Mouse (Mus musculus) megakaryocyte-erythroid progenitor cell, adult 5-6 weeks (primary cell): ENCODE measurements around the gene Pick1. TPM values are rescaled to one million over a fixed set of nuclear protein-coding genes. Genes with fewer than 3 reads are reported as not detected.
"Not testable (repeated sequence)": the region's sequence is repeated elsewhere in the genome, so short reads cannot be mapped to it uniquely, and the experiment has no call there.

Experiments used
- ATAC-seq: replicated peaks from 2 replicates; pipeline ENCODE4 v1.8.0; 2016; ENCODE audit warnings: mild to moderate bottlenecking, inconsistent platforms; ENCODE audit not compliant: severe bottlenecking, poor library complexity, low FRiP score, low TSS enrichment
- total RNA-seq, 2 experiments: library from RNA; stranded (forward) in 1 of 2; stranded (reverse) in 1 of 2; fragments of 200-1000, 215-1000 nt in 1 of 2; fragments of >200 nt in 1 of 2; fragmentation: Nextera tagmentation in 1 of 2; gene quantifications; 2 replicates each; pipeline ENCODE4 v1.2.3; 2014 to 2017

Gene Pick1
- total RNA-seq, 2 experiments from 2014 or later = 8.9 to 15.8 TPM

DNA sequence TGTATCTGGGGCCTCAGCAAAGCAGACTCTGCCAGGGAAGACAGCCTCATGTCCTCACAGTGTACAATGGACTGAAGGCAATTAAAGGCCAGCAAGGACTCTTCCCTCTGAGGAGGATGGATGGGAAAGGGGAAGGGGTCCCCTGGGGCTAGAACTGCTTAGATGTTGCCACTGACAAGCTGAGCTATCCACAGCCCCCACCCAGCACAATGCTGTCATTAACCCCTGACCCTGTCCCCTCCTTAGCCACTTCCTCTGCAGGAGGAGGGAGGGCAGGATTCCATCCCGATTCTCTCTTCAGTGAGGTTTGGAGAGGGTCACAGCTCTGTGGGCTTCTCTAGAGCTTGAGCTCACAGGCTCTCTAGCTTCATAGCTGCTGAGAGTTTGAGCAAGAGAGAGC, 9.4 kb upstream of the Pick1 start:
- no peak for ATAC-seq

DNA sequence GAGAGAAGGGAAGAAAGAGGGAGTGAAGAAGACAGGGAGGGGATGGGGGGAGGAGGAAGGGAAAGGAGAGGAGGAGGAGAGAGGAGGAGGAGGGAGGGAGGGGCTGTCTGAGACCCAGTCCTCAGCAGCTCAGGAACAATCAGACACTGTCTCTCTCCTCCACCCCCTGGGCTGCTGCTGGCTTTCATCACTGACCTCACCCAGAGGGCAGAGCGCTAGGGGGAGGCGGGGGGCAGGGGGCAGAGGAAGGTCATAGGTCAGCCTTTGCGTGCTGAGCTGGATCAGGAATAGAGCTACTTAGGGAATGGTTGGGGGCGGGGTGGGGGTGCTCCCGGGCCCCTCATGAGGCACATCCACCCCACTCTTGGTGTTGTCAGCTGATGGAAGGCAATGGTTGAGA, 5.3 kb upstream of the Pick1 start:
- ATAC-seq = no peak

DNA sequence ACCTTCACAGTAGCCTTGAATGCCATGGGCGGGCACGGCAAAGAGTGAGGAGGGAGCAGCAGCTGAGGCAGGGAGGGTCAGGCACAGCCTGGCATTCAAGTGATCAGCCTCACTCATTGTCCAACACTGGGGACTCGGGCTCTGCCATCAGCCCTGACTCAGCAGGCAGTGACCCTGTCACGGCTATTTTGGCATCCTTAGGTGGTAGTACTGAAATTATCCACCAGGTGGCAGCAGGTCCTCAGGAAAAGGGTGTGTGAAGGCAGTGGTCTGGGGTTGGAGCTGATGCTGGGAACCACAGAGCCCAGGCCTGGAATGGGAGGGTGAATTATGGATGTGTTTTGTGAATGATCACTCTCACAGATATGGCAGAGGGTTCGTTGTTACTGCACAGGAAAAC, 4.3 kb upstream of the Pick1 start:
- peak; percentile 83 for ATAC-seq

DNA sequence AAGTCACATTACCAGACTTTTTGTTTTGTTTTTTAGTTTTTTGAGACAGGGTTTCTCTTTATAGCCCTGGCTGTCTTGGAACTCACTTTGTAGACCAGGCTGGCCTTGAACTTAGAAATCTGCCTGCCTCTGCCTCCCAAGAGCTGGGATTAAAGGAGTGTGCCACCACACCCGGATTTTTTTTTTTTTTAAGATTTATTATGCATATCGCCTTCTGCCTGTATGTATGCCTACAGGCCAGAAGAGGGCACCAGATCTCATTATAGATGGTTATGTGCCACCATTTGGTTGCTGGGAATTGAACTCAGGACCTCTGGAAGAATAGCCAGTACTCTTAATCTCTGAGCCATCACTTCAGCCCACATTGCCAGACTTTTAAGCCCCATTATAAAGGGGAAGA, 3.2 kb upstream of the Pick1 start:
- not testable (repeated sequence) for ATAC-seq

DNA sequence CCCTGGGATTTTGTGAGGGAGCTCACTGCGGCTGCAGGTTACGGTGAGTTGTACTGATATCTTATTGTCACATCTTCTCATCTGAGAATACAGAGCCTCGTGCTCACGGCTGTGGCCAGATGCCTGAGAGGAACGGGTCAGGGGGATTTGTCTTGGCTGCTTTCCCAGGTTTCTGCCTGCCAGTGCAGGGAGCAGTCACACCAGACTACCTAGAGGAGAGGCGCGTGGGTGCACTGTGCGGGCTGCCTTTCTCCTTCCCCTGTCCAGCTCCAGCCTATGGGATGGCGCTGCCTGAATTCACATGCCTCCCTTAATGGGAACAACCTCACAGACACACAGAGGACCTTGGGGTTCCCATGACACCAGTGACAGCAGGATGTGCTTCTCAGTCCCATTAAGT, 6.3 kb downstream of the Pick1 start:
- no peak for ATAC-seq

DNA sequence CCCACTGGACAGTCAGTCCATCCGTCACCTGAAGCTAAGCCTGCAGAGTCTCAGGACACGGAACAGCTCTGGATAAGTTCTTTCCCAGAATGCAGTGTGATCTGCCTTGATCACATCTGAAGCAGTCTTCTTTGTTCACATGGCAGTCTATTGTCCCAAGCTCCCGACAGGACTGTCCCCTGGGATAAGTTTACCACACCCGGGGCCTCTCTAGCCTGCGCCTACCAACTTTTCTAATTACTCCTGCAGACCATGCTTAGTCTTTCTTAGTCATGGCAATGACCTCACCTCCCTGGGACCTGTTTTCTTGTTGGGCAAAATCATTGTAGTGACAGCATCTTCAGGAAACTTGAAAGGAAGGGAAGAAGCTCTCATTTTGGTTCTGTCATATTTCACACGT, 9.1 kb downstream of the Pick1 start:
- no peak for ATAC-seq

DNA sequence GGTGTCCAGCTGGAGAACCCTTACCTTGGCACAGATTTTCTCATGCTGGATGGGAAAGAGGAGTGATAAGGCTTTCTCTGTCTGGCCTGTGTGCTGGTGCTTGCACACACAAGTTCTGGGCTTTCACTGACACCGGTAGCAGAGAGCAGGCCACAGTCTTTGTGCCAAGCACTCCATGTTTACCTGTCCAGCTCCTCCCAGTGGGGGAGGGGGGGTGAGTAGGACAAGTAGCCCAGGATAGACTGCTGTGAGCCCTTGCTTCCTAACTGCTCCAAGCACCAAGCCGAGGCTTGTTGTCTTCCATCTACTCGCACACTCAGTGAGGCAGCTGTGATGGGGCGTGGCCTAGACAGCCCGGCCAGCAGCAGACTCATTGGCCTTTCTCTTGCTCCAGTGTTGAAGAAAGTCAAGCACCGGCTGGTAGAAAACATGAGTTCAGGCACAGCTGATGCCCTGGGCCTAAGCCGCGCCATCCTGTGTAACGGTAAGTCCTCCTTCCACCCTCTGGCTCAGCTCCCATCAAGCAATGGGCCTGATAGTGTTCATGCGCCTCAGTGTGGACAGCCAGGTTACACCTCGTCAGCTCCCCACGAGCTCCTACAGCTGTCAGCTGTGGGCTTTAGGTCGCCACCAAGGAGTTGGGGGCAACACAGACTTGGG, 13.7 kb downstream of the Pick1 start:
- ATAC-seq = peak; percentile 19

DNA sequence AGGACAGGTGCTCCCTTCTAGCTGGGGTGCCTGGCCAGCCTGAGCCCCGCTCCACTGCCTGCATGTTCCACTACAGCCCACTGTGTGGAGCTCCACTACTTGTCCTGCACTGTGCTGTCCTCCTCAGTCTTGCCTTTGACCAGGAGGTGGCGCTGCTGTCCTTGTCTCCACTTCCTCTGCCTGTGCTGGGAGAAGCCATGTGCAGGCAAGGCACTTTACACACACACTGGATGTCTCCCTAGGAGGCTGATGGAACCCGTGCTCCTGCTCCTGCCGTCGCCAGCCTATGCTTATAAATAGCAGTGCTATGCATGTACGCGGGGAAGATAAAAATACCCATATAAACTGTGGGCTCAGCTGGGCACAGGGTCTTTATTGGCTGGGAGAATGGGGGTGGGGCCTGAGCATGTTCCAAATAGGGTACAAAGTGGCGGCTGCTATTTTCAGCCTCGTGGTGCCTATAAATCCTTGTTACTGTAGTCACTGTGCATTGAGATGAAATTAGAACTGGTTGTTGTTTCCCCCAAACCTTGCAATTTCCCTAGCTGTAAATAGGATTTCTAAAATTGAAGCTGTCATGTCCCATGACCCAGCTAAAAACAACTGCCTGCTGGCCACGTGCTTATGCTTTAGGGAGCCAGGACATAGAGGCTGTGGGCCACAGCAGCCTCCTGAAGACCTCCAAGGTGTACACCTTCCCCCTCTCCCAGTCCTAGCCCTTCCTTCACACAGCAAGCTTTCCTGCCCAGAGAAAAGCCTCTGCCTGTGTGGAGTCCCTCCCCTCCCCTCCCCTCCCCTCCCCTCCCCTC, 14.5 kb downstream of the Pick1 start:
- peak; percentile 96 for ATAC-seq

DNA sequence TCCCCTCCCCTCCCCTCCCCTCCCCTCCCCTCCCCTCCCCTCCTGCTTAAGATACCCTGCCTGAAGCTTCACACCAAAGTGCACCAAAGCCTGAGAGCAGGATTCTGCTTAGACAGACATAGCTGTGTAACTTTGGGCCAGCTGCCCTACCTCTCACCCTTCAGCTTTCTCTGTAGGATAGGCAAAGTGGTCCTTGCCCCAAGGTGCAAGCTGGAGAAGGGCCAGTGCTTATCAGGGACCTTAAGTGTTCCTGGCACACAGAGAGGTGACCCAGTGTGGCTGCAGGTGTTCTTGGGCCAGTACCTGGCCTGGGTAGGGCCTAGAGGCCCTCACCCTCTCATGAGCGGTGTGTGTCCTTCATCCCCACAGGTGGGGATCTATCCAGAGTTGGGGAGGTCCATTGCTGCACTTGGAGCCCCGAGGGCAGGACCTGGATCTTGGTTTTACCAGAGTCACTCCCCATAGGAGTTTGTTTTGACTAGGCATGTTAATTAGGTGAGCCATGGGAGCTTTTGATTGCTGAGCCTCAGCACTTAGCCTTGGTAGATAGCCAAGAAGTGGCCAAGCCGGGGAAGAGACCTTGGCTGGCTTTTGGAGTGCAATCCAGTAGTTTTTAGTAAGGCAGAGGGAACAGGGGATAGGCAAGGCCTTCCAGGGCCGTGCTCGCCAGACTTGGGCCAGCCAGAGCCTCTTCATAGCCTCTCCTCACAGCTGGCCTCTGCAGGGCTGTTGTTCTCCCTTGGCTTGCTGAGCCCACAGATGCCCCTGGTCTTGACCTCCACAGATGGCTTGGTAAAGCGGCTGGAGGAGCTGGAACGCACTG, 15.3 kb downstream of the Pick1 start:
- ATAC-seq = no peak

DNA sequence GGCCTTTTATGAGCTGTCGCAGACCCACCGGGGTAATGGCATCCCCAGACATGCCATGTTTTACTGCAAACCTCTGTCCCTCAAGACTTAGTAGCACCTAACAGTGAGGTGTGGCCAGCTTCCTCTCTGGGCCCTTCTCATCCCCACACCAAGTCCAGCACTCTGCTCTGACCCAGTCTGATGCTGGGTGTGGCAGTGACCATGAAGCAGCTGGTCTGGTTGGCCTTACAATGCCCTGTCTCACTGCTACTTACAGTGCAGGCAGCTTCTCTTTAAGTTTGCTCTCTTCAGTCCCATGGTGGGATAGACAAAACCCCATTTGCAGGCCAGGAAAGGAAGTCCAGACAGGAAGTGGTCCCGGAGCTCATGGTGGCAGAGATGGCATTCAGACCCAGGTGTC, 16.3 kb downstream of the Pick1 start:
- ATAC-seq = no peak

DNA sequence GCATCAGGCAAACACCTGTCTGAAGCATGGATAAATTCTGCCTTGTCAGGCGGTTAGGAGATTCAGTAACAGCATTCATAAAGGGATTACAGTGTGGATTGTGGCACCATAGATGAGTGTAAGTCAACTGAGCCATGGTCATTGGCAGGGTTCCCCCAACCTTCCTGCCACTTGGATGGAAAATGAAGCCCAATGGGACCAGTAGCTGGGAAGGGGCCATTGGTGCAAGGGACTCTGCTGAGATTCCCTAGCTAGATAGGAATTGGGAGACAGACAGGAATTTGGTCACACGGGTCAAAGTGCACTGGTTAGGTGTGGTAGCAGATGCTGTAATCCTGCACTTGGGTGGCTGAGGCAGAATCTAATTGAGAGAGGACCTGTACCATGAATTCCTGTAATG, 21.3 kb downstream of the Pick1 start:
- no peak for ATAC-seq

DNA sequence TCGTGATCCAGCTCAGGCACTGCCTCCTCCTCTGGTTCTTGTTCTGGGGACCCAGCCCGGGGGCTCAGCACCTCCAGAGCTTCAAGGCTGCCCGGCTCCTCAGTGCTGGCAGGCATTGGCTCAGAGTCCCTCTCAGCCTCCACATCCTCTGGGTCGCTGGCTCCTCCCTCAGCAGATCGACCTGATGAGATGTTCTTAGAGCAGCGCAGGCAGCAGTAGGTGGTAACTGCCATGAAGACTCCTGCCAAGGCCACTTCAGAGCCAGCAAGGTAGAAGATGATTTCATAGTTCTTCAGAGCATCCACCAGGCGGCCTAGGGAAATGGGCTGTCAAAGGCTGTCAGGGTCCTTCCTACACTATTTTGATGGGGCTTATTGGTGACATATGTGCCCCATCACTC, 22.2 kb downstream of the Pick1 start:
- no peak for ATAC-seq

DNA sequence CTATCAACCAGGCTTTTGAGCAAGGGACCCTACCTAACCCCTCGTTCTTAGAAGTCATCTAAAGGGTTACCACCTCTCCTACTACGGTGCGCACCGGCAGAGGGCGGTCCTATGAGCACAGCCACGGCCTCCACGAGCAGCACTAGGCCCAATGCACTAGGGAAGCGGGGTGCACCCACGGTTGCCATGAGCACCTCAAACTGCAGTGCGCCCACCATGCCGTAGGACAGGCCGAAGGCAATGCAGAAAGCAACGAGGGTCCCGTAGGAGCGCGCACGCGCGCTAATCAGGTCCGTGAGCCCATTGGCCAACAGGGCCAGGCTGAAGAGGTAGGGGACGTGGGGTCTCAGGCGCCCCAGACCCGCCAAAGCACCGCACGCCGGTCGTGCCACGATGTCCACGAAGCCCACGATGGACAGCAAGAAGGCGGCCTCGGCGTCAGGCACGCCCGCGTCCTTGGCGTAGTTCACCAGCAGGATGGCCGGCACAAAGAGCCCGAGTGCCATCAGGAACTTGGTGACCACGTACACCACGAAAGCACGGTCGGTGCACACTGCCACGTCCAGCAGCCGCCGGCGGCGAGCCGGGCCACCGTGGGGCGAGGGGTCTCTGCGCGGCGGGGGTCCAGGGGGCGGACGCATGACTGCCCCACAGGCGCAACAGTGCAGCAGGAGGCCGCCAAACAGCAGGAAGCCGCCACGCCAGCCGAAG, 23.0 kb downstream of the Pick1 start:
- ATAC-seq = no peak

DNA sequence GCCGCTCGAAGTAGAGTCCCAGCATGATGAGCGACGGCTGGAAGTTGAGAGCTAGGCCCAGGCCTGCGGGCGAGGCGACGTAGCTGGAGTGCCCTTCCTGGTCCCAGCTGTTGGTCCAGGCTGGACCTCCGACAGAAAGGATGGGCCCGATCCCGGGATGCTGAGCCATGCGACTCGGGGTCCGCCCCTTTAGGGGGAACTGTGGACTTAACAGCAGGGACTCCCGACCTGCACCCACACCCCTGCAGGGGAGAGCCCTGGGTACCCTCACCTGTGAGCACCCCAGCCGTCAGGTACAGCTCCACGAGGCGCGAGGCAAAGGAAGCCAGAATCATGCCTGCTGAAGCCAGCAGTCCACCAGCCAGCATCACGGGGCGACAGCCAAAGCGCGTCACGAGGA, 23.6 kb downstream of the Pick1 start:
- ATAC-seq = no peak

DNA sequence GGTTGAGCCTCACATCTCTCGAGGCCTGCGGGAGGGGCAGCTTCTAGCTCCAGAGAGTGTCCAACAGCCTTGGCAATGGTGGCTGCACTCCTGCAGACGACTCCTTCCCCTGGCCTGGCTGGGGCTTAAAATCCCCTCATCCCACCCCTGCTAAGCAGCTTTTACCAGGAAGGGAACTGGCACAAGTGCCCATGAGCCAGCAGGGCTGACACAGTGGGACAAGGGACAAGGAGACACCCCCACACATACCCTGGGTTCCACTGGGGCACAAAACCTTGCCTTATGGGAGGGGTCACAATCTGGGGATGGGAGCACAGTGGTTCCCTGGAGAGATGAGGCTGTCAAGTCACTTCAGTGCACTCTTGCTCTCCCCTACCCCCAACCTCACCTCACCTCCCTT, 25.7 kb downstream of the Pick1 start, which contains the start of gene Slc16a8:
Gene Slc16a8 (minus strand): TSS at position 101 of the 400 bp plus-strand sequence.
- ATAC-seq = no peak

DNA sequence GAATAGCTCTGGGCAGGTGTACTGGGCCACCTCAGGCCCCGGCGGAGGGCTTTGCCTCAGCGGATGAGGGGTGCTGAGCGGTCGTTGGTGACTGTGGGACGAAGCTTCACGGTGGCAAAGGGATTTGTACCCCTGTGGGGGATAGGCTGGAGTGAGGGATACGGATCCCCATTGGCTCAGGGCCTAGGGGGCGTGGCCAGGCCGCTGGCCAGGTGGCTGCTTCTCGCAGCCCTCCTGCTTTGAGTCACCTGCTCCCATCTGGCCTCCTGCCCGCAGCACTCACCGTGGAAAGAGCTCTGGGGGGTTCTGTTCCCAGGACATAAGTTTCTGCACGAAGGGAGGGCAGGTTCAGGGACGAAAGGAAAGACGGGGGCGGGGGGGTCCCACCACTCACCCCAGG, 29.5 kb downstream of the Pick1 start:
- no peak for ATAC-seq

DNA sequence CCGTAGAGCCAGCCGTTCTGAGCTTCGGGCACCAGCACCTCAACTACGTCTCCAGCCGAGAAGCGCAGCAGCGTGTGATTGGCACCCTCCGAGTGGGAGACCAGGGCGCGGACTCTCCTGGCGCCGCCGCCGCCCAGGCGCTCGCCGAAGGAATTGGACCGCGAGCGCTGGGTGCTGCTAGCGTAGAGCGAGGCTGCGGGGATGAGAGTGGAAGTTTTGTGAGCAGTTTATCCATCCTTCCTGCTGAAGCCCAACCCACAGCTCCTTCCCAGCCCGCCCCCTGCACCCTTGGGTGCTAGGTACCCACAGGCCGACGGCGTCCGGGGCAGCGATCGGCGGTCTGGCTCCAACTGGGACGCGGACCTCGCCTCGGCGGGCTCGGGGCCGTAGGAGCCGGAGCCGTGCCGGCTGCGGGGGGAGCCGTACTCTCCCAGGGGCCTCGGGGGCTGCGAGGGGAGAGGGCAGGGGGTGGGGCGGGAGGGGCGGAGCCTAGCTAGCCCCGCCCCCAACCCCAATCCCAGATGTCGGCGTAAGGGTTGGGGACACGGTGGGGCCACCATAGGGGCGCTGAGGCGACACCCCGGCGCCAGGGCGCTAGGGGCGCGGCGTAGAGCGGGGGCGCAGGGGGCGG, 32.2 kb downstream of the Pick1 start:
- ATAC-seq = peak; percentile 35; the same call in 1 of the 2 replicates

DNA sequence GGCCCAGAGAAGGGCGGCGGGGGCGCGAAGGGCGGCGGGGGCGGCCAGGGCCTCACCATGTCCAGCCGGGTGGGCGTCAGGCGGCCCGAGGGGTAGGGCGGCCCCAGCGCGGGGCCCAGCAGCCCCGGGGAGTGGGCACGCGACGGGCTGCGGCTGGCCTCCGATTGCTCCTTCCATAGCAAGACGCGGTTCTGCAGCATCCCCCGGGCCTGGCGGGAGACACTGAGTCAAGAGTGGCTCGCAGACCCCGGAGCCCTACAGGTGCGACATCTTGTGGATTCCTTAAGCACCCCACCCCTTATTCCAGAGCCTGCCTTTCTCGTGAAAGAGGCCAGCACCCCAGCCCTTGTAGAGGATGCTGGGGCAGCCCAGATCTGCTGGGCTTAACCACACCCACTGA, 32.8 kb downstream of the Pick1 start:
- ATAC-seq = no peak

DNA sequence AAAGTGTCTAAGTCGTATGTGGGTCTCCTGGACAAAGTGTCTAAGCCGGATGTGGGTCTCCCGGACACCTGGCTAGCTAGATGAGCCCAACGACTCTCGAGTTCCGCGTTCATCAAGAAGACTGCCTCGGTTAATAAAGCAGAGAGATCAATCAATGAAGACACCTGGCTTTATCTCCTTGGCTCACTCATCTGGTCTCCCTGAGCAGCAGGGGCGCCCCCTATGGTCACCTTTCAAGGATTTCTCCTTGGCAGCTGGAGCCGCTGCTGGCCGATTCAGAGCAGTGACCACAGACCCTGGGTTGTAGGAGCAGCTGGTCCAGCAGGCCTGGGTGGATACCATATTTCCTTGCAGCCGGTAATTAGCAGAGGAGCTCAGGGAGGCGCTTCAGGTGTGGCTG, 33.4 kb downstream of the Pick1 start:
- no peak for ATAC-seq
